Mouse (Mus musculus) thymus, adult 2 months (tissue): ENCODE measurements at regions not wholly inside any gene's neighbourhood (a gene's known extent, or its start where the extent isn't known, plus 50 kb on each side); places are given as distances from the start of the nearest gene placed in this dataset.

ENCODE experiments used
- CTCF ChIP-seq: fragments of 200-500 bp; IDR thresholded peaks from 2 replicates; pipeline ENCODE4 v1.5.1; 2012; ENCODE audit warnings: mild to moderate bottlenecking, control low read depth, low read length, moderate library complexity, borderline replicate concordance; ENCODE audit not compliant: control insufficient read depth, poor library complexity, insufficient read depth; ENCODE audit errors: extremely low read depth
- POLR2A ChIP-seq: fragments of 200-500 bp; IDR thresholded peaks from 2 replicates; pipeline ENCODE4 v1.6.1; 2012; ENCODE audit warnings: mild to moderate bottlenecking, low read length, control low read depth, moderate library complexity; ENCODE audit not compliant: control insufficient read depth, poor library complexity, insufficient read depth; ENCODE audit errors: extremely low read depth

- TF ChIP-seq POLR2A (no peak), CTCF (no peak)
These were observed 248.3 kb downstream of the Emp1 start for GRCm38 (mm10) chr6:135610504-135611096.
